Mouse (Mus musculus): ENCODE data around the gene Prdm1.

Prdm1 gene

GRCm38 (mm10) chr10:44528291-44529082, at the start of gene Prdm1:
TSS of gene Prdm1 (minus strand) at chr10:44528501.
- no peak for DNase-seq (ENCODE audit: low spot score in 2 of 2)

DNA sequence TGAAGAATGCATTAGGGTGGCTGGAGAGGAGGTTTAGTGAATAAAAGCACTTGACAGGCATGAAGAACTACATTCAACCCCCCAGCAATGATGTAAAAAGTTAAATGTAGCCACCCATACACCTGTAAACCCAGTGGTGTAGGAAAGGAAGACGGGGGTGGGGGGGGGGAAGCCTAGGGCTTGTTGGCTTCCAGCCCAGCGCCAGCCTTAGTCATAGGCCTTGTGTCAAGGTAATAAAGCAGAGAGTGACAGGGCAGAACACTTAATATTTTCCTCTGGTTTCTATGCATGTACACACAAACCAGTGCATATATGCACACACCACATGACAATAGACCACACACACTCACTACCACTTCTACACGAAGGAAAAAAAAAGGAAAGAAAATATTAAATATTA, 37.7 kb upstream of the Prdm1 start:
- DNase-seq (ENCODE audit: low spot score in 2 of 2), result no peak

GRCm38 (mm10) chr10:44565109-44565508, 36.8 kb upstream of the Prdm1 start:
- DNase-seq (ENCODE audit: low spot score in 2 of 2), result no peak

- DNase-seq (ENCODE audit: low spot score in 2 of 2), result no peak
These were observed 28.5 kb upstream of the Prdm1 start for GRCm38 (mm10) chr10:44556845-44557244.

GRCm38 (mm10) chr10:44555317-44555716, 27.0 kb upstream of the Prdm1 start:
- no peak for DNase-seq (ENCODE audit: low spot score in 2 of 2)

DNA sequence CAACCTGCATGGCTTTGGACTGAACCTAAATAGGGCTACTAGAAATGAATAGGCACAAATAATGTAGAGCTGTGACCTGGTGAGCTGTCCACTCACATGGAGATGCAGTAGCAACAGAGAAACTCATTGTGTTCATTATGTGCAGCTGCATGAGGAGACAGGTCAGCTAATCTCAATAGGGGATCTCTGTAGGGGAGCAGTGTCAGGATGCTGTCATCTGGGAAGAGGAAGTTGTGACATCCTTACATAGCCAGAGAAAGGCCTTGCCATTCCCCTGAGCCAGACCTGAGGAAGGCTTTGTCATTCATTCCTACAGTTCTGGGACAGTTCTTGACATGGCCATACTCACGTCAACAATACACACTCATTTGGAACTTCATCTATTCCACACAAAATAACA, 25.3 kb upstream of the Prdm1 start:
- DNase-seq (ENCODE audit: low spot score in 2 of 2), result no peak

DNA sequence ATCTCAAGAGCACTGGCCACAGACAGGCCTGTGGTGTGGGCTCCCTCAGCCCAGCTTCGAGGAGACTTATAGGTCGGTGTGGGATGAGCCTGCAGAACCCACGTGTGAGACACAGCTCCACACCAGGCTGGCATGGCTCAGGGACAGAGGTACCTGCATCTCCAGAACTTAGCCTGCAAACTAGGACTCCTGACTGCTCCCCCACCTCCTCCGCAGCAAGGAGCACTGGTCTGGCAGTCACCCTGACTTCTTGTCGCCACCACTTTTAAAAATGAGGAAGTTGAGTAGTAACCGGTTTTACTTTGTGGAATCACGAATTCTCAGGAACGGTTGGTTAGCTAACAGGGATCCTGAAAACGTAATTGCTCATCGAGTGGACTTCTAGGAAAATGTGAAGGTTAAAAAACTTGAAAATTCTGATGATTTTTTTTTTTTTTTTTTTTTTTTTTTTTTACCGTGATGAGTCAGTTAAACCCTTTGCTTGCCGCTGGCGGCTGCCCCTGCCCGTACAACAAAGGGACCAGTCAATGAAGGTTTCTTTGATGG, 10.8 kb upstream of the Prdm1 start:
- DNase-seq (ENCODE audit: low spot score in 2 of 2), result peak in 1 of 2 experiments; percentile 10

DNA sequence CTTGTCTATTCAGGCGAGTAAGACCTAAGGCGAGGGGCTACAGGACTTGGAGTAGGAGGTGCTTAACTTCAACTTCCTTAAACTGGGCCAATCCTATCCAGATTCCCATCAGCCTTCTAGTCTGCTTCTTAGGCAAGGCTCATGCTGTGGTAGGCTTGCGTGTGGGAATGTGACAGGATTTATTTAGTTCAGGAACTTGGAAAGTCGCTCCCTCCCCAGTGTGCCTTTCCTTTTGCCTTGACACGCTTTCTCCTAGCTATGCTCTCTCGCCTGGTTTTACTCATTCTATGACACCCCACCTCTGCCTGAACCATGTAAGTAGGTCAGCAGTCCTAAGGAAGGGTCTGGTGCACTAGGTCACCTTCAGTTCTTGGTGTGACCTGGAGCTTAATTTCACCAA, 9.8 kb upstream of the Prdm1 start:
- no peak for DNase-seq (ENCODE audit: low spot score in 2 of 2)

DNA sequence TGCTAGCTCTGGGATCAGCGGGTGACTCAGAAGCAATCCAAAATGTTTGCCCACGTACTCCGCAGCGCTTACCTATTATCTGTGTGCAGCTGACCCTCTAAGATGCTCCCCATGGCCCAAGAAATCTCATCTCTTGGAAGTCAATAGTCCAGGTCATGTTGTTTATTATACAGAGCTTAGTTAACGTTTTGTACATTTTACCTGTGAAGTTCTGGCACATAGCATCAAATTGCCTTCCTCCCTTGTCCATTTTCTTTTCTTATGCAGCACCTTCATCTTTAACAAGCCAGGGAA, 1.7 kb upstream of the Prdm1 start:
- no peak for DNase-seq (ENCODE audit: low spot score in 2 of 2)

GRCm38 (mm10) chr10:44529218-44530066, 1.1 kb upstream of the Prdm1 start:
- DNase-seq (ENCODE audit: low spot score in 2 of 2), result peak; percentile 69 to 76

DNA sequence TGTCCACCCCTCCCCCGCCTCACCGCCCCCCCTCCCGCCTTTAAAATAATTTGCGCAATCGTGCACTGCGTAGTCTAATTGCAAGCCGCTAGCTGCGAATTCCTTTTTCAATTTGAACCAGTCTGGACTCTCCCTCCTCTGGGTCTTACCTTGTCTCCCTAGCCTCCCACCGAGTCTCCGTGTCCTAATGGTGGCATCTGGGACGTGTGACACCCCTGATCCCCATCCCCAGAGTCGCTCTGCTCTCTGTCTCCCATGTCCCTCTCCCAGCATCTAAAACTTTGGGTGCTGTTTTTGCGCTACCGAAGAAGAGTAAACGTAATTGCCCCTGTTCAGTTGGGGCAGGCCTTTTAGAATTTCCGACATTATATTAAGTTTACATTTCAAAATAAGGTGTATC, 650 bp downstream of the Prdm1 start:
- no peak for DNase-seq (ENCODE audit: low spot score in 2 of 2)

GRCm38 (mm10) chr10:44526751-44527591, 1.3 kb downstream of the Prdm1 start:
- peak in 1 of 2 experiments; percentile 21 for DNase-seq (ENCODE audit: low spot score in 2 of 2)

DNA sequence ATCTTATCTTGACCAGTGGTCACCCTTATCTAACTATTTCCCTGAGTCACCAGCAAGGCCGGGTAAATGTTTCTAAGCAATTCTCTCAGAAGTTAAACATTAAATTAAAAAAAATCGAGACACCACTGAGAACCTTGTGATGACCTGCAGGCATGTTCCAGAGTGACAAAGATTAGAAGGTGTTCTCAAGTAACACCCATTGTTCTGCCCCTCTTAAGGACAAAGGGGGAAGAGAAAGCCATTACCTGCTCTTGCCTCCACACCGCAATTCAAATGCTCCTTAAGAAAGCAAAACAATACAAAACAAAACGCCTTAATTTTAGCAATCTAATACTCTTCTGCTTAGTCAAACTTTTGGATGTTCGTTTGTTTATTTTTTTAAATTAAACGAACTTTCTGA, 8.1 kb downstream of the Prdm1 start:
- no peak for DNase-seq (ENCODE audit: low spot score in 2 of 2)

DNA sequence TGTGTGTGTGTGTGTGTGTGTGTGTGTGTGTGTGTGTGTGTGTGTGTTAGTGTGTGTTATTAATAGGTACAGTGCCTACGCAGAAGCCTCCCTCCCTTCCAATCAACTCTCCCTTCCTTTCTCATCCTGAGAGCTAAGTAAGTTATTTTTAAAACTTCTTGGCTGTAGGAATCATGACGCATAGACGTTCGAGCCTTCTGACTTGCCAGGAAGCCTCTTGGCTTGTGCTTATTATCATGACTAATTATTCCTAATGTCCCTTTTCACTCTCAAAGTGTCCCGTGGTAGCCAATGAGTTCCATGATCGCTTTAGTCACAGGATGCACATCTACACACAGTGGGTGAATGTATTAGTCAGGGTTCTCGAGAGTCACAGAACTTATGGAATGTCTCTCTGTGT, 9.7 kb downstream of the Prdm1 start:
- no peak for DNase-seq (ENCODE audit: low spot score in 2 of 2)

DNA sequence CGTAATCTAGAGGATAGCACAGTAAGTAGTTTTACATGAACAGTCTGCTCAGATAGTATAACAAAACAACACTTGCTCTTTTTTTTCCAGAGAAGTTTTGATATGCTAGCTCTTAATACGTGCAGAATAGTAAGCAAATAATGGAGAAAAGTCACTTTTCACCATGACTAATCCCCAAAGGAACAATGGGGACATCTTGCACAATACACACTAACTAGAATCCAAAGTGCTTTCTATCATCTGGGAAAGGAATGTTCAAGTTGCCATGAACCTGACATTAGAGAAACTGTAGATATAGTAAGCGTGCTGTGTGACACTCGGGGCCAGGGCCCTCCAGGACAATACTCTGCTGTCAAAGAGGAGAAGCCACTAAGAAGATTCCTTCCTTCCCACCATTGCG, 15.2 kb downstream of the Prdm1 start:
- DNase-seq (ENCODE audit: low spot score in 2 of 2), result no peak

DNA sequence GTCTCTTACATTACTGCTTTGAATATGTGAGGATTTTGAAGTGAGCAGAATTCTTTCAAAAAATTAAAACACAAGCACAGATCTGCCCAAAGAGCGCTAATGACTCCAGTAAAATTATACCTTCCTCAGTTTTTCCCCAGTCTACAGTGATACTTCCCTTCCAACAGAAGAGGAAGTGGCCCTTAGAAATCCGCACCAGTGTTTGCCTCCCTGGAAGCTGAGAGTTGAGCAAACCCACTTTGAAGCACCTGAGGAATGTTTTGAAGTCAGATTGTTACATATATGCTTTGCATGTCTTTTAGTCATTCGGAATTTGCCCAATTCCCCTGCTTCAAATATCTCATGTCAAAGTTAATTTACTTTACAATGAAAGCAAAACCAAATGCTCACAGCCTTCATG, 17.3 kb downstream of the Prdm1 start:
- no peak for DNase-seq (ENCODE audit: low spot score in 2 of 2)

GRCm38 (mm10) chr10:44508649-44509048, 19.7 kb downstream of the Prdm1 start:
- DNase-seq (ENCODE audit: low spot score in 2 of 2), result no peak

GRCm38 (mm10) chr10:44507984-44508383, 20.3 kb downstream of the Prdm1 start:
- no peak for DNase-seq (ENCODE audit: low spot score in 2 of 2)

- no peak for DNase-seq (ENCODE audit: low spot score in 2 of 2)
These were observed 25.4 kb downstream of the Prdm1 start for GRCm38 (mm10) chr10:44502891-44503290.

DNA sequence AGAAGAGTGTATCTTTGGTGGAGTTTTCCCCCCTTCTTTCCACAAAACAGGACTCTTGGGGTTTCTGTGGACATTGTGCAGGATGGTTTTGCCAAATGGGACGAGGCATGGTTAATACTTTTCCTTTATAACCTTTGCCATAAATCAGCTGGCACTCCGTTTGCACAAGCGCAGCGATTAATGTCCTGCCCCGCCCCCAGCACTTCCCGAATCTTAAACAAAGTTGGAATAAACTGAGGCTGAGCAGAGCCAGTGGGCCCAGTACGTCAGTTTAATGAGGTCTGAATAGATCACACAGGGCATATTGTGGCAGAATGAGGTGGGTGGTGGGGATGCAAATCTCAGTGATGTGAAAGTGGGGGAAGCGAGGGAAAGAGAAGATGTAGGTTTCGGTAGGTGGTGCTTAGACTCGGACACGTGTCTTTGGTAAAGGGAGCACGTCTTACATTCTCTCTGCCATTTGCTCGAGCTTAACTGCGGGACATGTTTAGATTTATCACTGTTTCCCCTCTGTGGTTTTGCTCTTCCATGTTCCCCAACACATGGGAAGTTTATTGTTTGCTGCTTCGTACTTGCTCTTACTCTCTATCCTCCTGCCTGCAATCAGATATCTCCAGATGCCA, 28.3 kb downstream of the Prdm1 start:
- DNase-seq (ENCODE audit: low spot score in 2 of 2), result no peak

DNA sequence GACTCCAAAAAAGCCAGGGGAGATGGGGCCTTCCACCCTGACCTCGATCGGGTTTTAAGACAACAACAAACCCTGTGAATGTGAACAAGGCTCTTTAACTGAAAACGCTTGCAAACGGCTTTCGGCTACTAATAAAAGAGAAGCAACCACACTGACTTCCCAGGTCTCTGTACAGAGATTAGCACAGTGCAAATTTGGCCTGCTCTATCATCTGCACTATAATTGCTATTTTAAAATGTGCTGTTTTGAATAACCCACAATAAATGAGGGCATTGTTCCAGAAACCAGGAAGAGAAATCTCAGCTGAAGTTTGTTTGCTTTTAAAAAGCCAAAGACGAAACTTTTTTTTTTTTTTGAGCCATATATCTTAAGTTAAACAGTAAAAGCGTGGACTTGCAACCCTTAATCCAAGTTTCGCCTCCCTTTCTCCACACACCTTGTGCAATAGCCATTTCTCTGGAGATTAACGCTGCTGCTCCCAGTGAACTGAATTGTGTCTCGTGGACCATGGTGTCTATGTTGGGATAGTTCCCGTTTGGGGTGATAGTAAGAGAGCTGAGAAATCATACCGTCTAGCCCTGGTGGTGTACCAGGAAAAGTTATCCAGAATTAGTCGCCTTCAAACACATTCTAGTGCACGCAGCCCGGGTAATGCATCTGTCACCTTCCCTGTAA, 34.3 kb downstream of the Prdm1 start:
- DNase-seq (ENCODE audit: low spot score in 2 of 2), result no peak

Data from spleen, postnatal 14 days (tissue).